Mouse (Mus musculus) neural tube, embryonic 15.5 days (tissue): ENCODE measurements around the gene Zfp69. TPM values are rescaled to one million over a fixed set of nuclear protein-coding genes. Genes with fewer than 3 reads are reported as not detected.

Experiments
- ATAC-seq: fragments of 200-750 bp; cut with Nextera tagmentation; 2 replicates; pipeline ENCODE4 v1.8.0; 2017; ENCODE audit warnings: mild to moderate bottlenecking, moderate TSS enrichment, moderate library complexity; ENCODE audit not compliant: low FRiP score
- H3K27ac ChIP-seq: fragments of 300-500 bp; sonication (generic); replicated peaks from 2 replicates; pipeline ENCODE4 v1.5.1; 2015; ENCODE audit warnings: mild to moderate bottlenecking, inconsistent platforms
- H3K27me3 ChIP-seq: fragments of 300-500 bp; sonication (generic); replicated peaks from 2 replicates; pipeline ENCODE4 v1.6.1; 2015; ENCODE audit warnings: inconsistent platforms
- H3K36me3 ChIP-seq: fragments of 300-500 bp; sonication (generic); 2 replicates; pipeline ENCODE4 v1.6.1; 2015; ENCODE audit warnings: inconsistent platforms
- H3K4me1 ChIP-seq: fragments of 300-500 bp; sonication (generic); 2 replicates; pipeline ENCODE4 v1.6.1; 2015; ENCODE audit warnings: inconsistent platforms
- H3K4me2 ChIP-seq: fragments of 300-500 bp; sonication (generic); 2 replicates; pipeline ENCODE4 v1.6.1; 2015; ENCODE audit warnings: inconsistent platforms, mild to moderate bottlenecking, moderate library complexity
- H3K4me3 ChIP-seq: fragments of 300-500 bp; sonication (generic); replicated peaks from 2 replicates; pipeline ENCODE4 v1.5.1; 2015; ENCODE audit warnings: mild to moderate bottlenecking, inconsistent platforms
- H3K9ac ChIP-seq: fragments of 300-500 bp; sonication (generic); replicated peaks from 2 replicates; pipeline ENCODE4 v1.6.1; 2015; ENCODE audit warnings: mild to moderate bottlenecking, inconsistent platforms
- H3K9me3 ChIP-seq: fragments of 300-500 bp; sonication (generic); replicated peaks from 2 replicates; pipeline ENCODE4 v1.6.1; 2016; ENCODE audit warnings: inconsistent platforms
- WGBS: fragments of 180-500 bp; shearing (Covaris S2); methylation state at CpG from one replicate; pipeline ENCODE4 v1.1.7; 2015; ENCODE audit warnings: mixed read lengths; 5-methylcytosine and 5-hydroxymethylcytosine counted together
- polyA plus RNA-seq: library from polyadenylated mRNA; unstranded; fragments of >200 nt; fragmentation: Nextera tagmentation; extraction: Ambion mirVana; gene quantifications from 2 replicates; pipeline ENCODE4 v1.2.1, GENCODE M21; 2015

The Zfp69 gene
- polyA plus RNA-seq, 1 experiment from 2014 or later = 6.5 TPM

DNA sequence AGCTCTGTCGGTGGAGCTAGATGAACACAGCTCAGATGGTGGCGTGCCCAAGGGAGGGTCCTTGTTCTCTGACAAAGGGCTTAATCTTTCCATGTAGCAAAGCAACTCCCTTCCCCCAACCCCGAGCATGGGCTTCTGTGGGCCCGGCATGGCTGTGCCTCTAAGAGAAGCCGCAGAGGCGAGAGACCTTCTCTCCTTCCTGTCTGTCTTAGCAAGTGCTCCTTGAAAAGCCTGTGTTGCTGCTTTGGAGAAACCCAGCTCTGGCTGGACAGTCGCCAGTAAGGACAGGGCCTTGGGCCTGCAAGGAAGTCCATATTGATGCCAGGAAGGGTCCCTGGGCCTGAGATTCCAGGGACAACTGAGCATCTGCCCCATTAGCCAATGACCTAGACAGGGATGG, 56.3 kb downstream of the Zfp69 start:
- 80% methylated on average over 7 of the region's 7 CpGs for WGBS
- no peak overlapping the region for H3K4me2 ChIP-seq

DNA sequence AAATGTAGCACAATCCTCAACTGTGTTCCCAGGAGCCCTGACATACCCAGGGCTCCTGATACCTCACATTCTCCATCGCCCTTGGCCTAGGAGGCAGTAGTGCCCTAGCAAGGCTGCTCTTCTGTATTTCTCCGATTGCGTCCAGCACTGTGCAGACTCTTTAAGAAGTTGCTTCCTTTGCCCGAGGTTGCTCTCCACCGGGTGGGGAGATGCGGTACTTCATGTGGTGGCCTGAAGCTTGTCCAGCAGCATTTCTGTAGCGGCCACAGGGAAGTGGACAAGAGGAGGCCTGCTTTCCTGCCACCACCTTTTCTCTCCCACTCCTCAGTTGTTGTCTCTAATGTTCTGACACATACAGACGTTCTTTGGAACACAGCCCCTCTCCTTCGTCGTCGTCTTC, 56.9 kb downstream of the Zfp69 start:
- no peaks in the 10 kb centered on the region for H3K9me3 ChIP-seq
- H3K27me3 ChIP-seq = no peaks in the 10 kb centered on the region
- no peaks in the 10 kb centered on the region for H3K4me1 ChIP-seq
- no peak for ATAC-seq
- no peak overlapping the region for H3K9ac ChIP-seq
- H3K4me3 ChIP-seq = no peak overlapping the region
- WGBS = 85% methylated on average over 11 of the region's 11 CpGs
- no peak overlapping the region for H3K4me2 ChIP-seq
- no peak overlapping the region for H3K27ac ChIP-seq
- H3K36me3 ChIP-seq = peaks cover 7% of the 10 kb centered on the region; the same call in 1 of the 2 replicates

More for the DNA sequence above, 56.3 kb downstream of the Zfp69 start:
- peaks cover 7% of the 10 kb centered on the region; the same call in 1 of the 2 replicates for H3K36me3 ChIP-seq
- H3K9me3 ChIP-seq = no peaks in the 10 kb centered on the region
- H3K4me1 ChIP-seq = no peaks in the 10 kb centered on the region
- no peak overlapping the region for H3K4me3 ChIP-seq
- H3K27me3 ChIP-seq = no peaks in the 10 kb centered on the region
- H3K27ac ChIP-seq = no peak overlapping the region
- ATAC-seq = no peak
- no peak overlapping the region for H3K9ac ChIP-seq

DNA sequence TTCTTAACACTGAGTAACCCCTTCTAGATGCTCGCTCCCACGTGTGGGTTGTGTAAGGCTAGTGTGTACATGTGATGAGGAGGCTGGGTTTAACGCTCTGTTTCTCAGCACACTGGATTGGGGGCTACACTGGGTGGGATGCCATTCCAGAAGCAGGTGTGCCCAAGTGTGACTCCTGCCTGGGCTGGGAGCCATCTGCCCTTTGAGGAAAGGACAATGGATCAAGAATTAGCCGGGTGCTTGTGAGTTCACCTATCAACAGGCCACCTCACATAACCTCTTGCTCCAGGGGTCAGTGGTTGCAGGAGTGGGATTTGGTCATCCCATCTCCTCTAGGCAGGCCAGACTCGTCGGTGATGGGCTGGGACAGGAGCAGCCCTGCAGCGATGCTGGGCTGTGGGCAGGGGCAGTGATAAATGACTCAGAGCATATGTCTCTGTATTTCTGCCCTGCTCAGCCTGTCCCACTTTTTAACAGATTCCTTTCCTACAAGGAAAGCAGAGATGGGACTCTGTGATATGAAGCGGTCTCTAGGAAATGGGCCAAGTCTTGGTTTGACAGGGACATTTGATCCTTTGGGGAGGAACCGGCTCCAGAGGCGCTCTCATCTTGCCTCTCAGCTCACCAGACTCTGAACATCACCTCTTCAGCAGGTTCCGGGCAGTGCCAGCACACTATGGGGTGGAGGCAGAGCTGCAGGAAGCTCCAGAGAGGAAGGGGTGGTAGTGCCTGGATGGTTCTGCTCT, 57.7 kb downstream of the Zfp69 start:
- ATAC-seq = no peak
- Histone ChIP-seq H3K4me2 (no peak overlapping the region), H3K36me3 (peaks cover 7% of the 10 kb centered on the region; the same call in 1 of the 2 replicates), H3K27ac (no peak overlapping the region), H3K4me3 (no peak overlapping the region), H3K9me3 (no peaks in the 10 kb centered on the region), H3K4me1 (no peaks in the 10 kb centered on the region), H3K9ac (no peak overlapping the region), H3K27me3 (no peaks in the 10 kb centered on the region)
- 75% methylated on average over 11 of the region's 11 CpGs for WGBS

DNA sequence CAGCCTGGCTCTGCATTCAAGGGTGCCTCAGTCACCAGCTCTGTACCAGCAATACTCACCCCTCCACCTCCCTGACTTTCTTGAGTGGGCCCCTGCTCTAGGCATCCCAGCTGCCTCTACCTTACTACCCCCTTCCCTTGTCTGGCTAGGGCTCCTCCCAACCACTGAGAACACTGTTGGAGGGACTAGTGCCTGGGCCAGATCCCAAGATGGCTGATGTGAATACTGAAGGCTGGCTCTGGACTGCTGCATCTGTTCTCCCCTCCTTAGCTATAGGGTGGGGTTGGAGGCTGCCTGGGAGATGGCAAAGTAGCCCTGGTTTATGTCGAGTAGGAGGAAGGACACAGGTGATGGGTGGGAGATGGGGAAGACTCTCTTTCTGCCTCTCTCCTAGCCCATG, 59.0 kb downstream of the Zfp69 start:
- no peak overlapping the region for H3K4me2 ChIP-seq
- peaks cover 7% of the 10 kb centered on the region; the same call in 1 of the 2 replicates for H3K36me3 ChIP-seq
- H3K4me1 ChIP-seq = no peaks in the 10 kb centered on the region
- ATAC-seq = no peak
- H3K27ac ChIP-seq = no peak overlapping the region
- H3K9ac ChIP-seq = no peak overlapping the region
- 79% methylated on average over 1 of the region's 1 CpGs for whole genome bisulfite sequencing
- no peak overlapping the region for H3K4me3 ChIP-seq
- no peaks in the 10 kb centered on the region for H3K27me3 ChIP-seq
- no peaks in the 10 kb centered on the region for H3K9me3 ChIP-seq

DNA sequence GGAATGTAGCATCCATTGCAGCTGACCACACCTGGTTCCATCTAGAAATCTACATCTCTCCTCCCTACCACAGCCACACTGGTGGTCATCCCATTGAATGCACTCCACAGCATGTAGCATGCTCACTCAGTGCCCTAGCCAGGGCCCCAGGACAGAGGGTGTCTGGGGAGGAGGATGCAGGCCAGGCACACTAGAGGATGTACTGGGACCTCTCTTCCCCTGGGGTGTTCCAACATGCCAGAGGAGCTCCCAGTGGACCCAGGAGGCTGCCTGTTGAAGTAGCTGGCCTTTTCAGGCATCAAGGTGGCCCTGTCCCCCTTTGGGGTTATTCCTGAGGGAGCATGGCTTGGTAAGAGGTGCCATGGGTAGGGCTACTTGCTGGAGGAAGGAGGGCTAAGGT, 59.5 kb downstream of the Zfp69 start:
- no peaks in the 10 kb centered on the region for H3K9me3 ChIP-seq
- H3K36me3 ChIP-seq = peaks cover 7% of the 10 kb centered on the region; the same call in 1 of the 2 replicates
- peaks cover 5% of the 10 kb centered on the region; the same call in 1 of the 2 replicates for H3K4me1 ChIP-seq
- no peak for ATAC-seq
- no peak overlapping the region for H3K4me2 ChIP-seq
- H3K4me3 ChIP-seq = no peak overlapping the region
- H3K9ac ChIP-seq = no peak overlapping the region
- H3K27ac ChIP-seq = no peak overlapping the region
- no peaks in the 10 kb centered on the region for H3K27me3 ChIP-seq

DNA sequence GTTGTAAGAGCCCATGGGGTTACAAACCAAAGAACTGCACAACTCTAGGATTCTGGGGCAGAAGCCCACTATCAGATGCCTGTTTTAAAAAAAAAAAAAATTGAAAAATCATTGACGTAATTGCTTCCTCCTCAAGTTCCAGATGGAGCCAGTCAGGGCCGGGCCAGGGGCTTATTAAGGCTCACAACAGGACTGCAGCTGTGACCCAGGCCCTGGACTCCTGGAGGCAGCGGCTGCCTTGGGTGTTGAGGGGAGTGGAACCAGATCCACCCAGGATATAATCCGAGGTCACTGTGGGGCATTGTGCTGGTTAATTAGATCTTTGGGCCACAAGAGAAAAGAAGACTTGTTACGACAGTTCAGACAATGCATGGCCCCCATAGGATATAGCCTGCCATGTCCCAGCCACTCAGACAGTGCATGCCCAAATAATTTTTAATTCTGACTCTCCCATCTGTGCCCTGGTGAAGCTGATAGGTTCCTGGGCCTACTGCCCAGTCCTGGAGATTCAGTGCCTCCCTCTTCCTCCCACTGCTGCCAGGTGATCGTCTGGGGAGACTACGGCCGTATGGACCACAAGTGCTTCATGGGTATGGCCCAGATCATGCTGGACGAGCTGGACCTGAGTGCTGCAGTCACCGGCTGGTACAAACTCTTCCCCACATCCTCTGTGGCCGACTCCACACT, 60.6 kb downstream of the Zfp69 start:
- Histone ChIP-seq H3K27me3 (no peaks in the 10 kb centered on the region), H3K36me3 (peaks cover 7% of the 10 kb centered on the region; the same call in 1 of the 2 replicates), H3K9ac (no peak overlapping the region), H3K4me1 (peaks cover 5% of the 10 kb centered on the region; the same call in 1 of the 2 replicates), H3K4me2 (no peak overlapping the region), H3K4me3 (no peak overlapping the region), H3K9me3 (no peaks in the 10 kb centered on the region), H3K27ac (no peak overlapping the region)
- ATAC-seq = no peak
- 42% methylated on average over 11 of the region's 11 CpGs for WGBS

DNA sequence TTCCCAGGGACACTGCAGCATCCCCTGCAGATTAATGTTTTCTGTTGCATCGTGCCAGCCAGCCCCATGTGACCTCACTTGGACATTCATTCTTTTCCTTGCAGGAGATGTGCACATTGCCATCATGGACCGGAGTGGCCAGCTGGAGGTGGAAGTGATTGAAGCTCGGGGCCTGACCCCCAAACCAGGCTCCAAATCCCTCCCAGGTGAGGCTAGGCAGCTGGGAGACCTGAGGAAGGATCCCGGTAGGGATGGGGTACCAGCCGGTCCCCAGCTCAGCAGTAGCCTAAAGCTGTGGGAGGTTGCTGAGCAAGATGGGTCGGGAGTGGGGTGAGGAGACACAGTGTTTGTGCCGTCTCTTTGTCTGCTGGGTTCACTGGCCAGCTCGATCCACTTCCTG, 62.6 kb downstream of the Zfp69 start:
- Histone ChIP-seq H3K4me3 (no peak overlapping the region), H3K36me3 (peaks cover 7% of the 10 kb centered on the region; the same call in 1 of the 2 replicates), H3K9me3 (no peaks in the 10 kb centered on the region), H3K4me2 (no peak overlapping the region), H3K27me3 (no peaks in the 10 kb centered on the region), H3K4me1 (peaks cover 12% of the 10 kb centered on the region), H3K9ac (no peak overlapping the region), H3K27ac (no peak overlapping the region)
- ATAC-seq = no peak
- 74% methylated on average over 8 of the region's 8 CpGs for WGBS

DNA sequence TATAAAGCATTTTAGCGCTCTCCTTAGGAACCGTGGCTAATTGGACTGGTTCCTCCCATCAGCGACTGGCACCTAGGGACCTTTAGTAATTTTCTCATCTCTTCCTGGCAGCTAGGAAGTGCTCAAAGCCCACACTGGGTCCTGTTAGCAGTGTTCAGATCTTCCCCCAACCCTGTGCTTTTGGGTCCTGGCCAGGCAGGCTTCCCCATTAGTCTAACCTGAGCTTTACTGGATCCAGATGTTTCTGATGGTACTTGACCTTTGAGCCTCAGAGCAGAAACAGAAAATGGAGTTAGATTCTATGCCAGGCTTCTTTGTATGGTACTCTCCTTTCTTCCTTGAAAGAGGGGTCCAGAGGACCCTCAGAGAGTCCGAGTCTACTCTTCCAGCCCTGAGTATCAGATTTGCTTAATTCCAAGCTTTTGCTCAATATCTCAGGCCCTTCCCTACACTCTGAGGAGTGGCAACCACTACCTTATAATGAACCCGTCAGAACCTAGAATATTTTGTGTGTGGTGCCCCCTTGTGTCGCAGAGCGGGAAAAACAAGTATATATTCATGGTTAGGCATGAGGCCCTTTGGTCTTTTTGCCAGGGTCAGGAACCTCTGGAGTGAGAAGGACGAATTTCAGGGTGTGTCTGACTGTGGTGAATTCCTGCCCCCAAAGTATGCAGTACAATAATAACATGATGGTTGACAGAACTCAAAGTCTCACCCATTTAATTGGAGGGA, 64.0 kb downstream of the Zfp69 start:
- H3K9ac ChIP-seq = no peak overlapping the region
- ATAC-seq = no peak
- H3K4me1 ChIP-seq = peaks cover 17% of the 10 kb centered on the region
- H3K4me2 ChIP-seq = no peak overlapping the region
- H3K4me3 ChIP-seq = no peak overlapping the region
- H3K36me3 ChIP-seq = peaks cover 7% of the 10 kb centered on the region; the same call in 1 of the 2 replicates
- 23% methylated on average over 8 of the region's 8 CpGs for WGBS
- no peak overlapping the region for H3K27ac ChIP-seq
- H3K9me3 ChIP-seq = no peaks in the 10 kb centered on the region
- H3K27me3 ChIP-seq = no peaks in the 10 kb centered on the region

DNA sequence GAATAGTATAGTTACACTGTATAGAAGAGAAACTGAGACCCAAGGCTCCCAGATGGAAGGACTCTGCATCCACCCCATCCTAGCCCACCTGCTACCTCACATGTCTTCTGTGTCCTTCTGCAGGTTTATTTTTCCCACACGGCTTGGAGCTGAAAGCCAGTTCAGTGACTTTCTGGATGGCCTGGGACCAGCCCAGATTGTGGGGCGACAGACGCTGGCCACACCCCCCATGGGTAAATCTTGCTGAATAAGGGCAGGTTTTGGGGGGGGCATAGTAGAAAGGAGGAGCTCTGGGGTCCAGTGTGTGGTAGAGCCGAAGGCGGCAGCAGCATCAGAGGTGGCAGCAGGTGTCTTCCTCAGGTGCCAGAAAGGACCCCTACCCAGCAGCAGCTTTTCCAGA, 64.7 kb downstream of the Zfp69 start:
- ATAC-seq = no peak
- H3K27ac ChIP-seq = no peak overlapping the region
- H3K4me2 ChIP-seq = no peak overlapping the region
- no peak overlapping the region for H3K4me3 ChIP-seq
- H3K9me3 ChIP-seq = no peaks in the 10 kb centered on the region
- no peaks in the 10 kb centered on the region for H3K27me3 ChIP-seq
- H3K9ac ChIP-seq = no peak overlapping the region
- peaks cover 24% of the 10 kb centered on the region for H3K4me1 ChIP-seq
- 85% methylated on average over 5 of the region's 5 CpGs for WGBS
- peaks cover 5% of the 10 kb centered on the region; the same call in 1 of the 2 replicates for H3K36me3 ChIP-seq

DNA sequence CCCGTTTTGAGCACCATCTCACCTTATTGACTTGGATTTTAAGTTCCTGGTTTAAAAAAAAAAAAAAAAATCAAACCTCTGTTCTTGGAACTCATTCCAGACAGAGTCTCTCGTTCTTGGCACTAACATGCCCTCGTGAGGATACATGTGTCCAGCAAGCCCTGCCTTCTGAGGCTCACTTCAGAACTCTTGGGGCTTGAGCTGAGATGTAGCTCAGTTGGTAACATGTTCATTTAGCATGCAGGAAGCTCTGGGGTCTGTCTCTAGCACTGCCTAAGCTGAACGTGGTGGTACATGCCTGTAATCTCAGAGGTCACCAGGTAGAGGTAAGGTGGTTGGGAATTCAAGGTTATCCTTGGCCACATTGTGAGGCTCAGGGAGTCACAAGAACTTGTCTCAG, 65.4 kb downstream of the Zfp69 start:
- Histone ChIP-seq H3K27ac (no peak overlapping the region), H3K36me3 (no peaks in the 10 kb centered on the region), H3K4me3 (no peak overlapping the region), H3K9ac (no peak overlapping the region), H3K27me3 (no peaks in the 10 kb centered on the region), H3K9me3 (no peaks in the 10 kb centered on the region), H3K4me1 (peaks cover 25% of the 10 kb centered on the region), H3K4me2 (no peak overlapping the region)
- ATAC-seq = no peak
- WGBS = 47% methylated on average over 4 of the region's 4 CpGs

DNA sequence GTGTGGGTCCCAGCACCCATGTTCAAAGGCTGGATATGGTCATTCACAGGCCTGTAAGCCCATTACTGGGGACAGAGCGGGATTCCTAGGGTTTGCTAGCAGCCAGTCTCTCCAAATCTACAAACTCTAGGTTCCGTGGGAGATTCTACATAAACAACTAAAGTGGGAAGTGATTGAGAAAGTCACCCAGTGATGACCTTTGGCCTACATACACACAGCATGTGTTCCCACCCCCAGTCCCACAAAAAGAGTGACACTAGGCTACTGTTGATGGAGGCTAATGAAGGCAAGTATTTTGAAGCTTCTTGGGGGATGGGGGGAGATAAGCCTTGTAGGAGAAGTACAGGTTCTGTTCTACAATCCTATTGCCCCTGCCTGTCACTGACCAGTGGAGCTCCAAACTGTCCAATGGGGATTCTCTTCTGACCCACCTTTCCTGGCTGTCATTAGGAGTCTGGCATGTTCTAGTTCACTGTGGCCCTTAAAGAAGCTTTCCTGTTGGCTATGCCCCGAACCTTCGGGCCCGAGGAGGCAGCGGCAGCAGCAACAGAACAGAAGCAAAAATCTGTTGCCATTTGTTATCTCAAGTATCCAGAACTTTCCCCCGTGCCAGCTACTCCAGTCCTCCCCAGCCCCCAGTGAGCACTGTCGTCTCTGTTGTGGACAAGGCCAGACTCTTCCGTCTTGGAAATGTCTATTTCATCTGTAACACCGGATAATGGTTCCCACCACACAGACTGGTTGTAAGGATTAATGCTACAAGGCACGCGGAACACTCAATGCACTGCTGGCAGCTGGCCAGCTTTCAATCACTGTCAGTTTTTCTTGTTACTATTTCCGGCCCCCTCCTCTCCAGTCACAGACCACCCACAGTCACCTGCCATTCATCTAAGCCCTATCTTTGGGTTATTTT, 66.0 kb downstream of the Zfp69 start:
- Histone ChIP-seq H3K4me1 (peaks cover 32% of the 10 kb centered on the region), H3K27ac (no peak overlapping the region), H3K9ac (no peak overlapping the region), H3K4me2 (no peak overlapping the region), H3K27me3 (no peaks in the 10 kb centered on the region), H3K9me3 (no peaks in the 10 kb centered on the region), H3K4me3 (no peak overlapping the region), H3K36me3 (no peaks in the 10 kb centered on the region)
- ATAC-seq = no peak
- WGBS = 42% methylated on average over 13 of the region's 13 CpGs
